Mouse (Mus musculus): ENCODE measurements at regions not wholly inside any gene's neighbourhood (a gene's known extent, or its start where the extent isn't known, plus 50 kb on each side); places are given as distances from the start of the nearest gene placed in this dataset.

GRCm38 (mm10) chrX:104978432-104978831, 101.1 kb upstream of the Pbdc1 start:
- no peak for TF ChIP-seq CTCF (IDR thresholded peaks at IDR 0.05; ENCODE audit: borderline replicate concordance, extremely low read depth, insufficient read depth, insufficient read length)
- TF ChIP-seq POLR2A (IDR thresholded peaks at IDR 0.05; ENCODE audit: borderline replicate concordance, extremely low read depth, insufficient read depth, insufficient read length, poor library complexity, severe bottlenecking), result no peak

Data from brain, embryonic 14.5 days (tissue).